Mouse (Mus musculus): ENCODE data around the gene Pik3ap1. TPM values are rescaled to one million over a fixed set of nuclear protein-coding genes. Genes with fewer than 3 reads are reported as not detected.

Gene Pik3ap1
- polyA plus RNA-seq, 1 experiment from 2014 or later: 0.65 TPM

Other genes starting within 250 kb of the Pik3ap1 start
- 0.07 TPM in 1 of 2 replicates, not detected in the other for gene Tll2, start 178.3 kb downstream of the Pik3ap1 start, polyA plus RNA-seq (2014; fragmentation: Nextera tagmentation; extraction: Ambion mirVana)
- 132 and 139 TPM in 2 replicates for gene Tm9sf3, start 121.1 kb downstream of the Pik3ap1 start, polyA plus RNA-seq (2014; fragmentation: Nextera tagmentation; extraction: Ambion mirVana)
- 11.0 and 11.4 TPM in 2 replicates for gene Lcor, start 97.5 kb upstream of the Pik3ap1 start, polyA plus RNA-seq (2014; fragmentation: Nextera tagmentation; extraction: Ambion mirVana)
- 3.8 and 4.2 TPM in 2 replicates for gene Gm340, start 197.3 kb upstream of the Pik3ap1 start, polyA plus RNA-seq (2014; fragmentation: Nextera tagmentation; extraction: Ambion mirVana)